Mouse (Mus musculus): ENCODE data around the gene Rgs3. TPM values are rescaled to one million over a fixed set of nuclear protein-coding genes. Genes with fewer than 3 reads are reported as not detected.

Gene Rgs3
- total RNA-seq, 4 experiments from 2014 or later: 24.2 to 29.3 (median 26.5) TPM

- no peak for DNase-seq (ENCODE audit: low spot score in 2 of 2)
These were observed 125.6 kb downstream of the Rgs3 start for GRCm38 (mm10) chr4:62685268-62685667.

GRCm38 (mm10) chr4:62686769-62687168 lies 127.1 kb downstream of the Rgs3 start:
- no peak for DNase-seq (ENCODE audit: low spot score in 2 of 2)

GRCm38 (mm10) chr4:62688142-62688541 lies 128.5 kb downstream of the Rgs3 start:
- no peak for DNase-seq (ENCODE audit: low spot score in 2 of 2)

DNA sequence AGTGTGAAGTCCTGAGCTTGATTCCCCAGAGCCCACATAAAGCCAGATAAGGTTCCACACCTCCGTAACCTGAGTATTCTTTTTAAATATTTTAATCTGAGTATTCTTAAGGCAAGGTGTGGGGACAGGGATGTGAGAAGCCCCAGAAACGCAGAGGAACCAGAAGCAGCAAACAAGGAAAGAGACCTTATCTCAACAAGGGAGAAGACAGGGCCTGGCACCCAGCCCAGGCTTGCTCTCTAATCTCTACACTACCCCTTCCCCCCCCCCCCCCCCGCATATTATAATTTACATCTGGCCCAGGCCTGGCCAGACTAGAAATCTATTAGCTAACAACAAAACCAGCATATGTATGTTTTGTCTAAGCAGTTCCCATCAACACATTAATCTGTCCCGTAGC lies 131.3 kb downstream of the Rgs3 start:
- DNase-seq (ENCODE audit: low spot score in 2 of 2): no peak

GRCm38 (mm10) chr4:62691625-62692024 lies 132.0 kb downstream of the Rgs3 start:
- no peak for DNase-seq (ENCODE audit: low spot score in 2 of 2)

DNA sequence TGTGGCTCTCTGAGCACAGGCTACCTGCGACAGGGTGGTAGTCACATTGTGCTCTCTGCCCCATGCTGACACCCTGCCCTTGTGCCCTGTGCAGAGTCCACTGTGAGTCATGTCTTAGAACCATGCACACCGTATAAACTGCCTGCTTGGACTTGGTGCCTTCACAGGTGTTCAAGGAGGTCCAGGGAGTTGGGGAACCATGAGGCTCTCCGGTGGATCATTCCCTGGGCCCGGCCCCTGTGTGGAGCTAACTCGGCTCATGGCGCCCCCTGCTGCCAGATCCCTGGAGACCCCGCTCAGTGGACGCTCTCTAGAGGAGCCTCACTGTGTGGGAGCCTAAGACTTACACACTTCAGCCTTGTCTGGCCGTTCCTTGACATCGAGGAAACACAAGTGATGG lies 134.2 kb downstream of the Rgs3 start:
- no peak for DNase-seq (ENCODE audit: low spot score in 2 of 2)

DNA sequence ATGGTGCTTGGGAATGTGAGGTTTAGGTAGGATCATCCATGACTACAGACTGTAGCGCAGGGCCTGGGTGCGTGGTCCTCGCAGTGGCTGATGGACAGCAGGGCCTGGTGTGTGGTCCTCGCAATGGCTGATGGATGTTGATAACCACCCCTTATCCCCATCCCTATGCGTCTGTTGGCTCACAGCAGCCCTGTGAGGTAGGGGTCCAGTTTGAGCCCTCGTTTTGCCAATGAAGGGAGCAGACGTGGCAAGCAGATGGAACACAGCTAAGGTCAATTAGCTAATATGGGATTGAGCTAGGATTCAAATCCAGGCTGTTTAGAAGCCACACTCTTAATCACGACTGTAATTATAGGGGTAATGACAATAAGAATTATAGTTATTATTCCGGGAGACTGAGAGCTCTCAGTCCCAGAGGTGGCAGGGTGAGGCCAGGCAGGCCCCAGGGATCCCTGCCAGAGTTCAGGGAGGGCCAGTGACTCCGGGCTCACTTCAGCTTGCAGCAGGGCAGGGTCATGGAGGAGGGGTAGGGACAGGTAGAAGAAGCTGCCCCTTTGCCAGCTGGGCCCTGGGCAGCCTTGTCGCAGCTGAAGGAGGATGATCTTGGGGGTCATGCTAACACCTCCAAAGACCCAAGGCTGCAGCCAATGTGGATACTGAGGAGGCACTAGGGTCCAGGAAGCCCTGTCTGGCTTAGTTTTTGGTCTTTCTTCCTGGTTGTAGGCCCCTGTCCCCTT lies 135.2 kb downstream of the Rgs3 start:
- no peak for DNase-seq (ENCODE audit: low spot score in 2 of 2)

- no peak for DNase-seq (ENCODE audit: low spot score in 2 of 2)
These were observed 135.9 kb downstream of the Rgs3 start for GRCm38 (mm10) chr4:62695523-62695922.

DNA sequence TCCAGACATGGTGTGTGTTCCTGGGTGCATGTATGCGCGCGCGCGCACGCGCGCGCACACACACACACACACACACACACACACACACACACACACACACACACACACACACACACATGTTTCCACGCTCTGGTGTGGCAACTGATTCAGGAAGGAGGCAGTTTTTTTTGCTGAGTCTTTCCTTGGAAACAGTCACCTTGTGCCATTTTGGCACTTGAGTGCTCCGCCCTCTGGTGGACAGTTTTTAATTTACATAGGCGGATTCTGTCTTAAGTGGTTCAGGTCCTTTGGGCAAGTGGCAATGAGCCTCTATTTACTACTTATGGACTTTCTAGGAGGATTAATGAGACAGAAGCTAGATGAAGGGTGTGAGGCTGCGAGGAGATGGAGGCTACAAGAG lies 136.3 kb downstream of the Rgs3 start:
- peak in 1 of 2 experiments; percentile 49 for DNase-seq (ENCODE audit: low spot score in 2 of 2)

DNA sequence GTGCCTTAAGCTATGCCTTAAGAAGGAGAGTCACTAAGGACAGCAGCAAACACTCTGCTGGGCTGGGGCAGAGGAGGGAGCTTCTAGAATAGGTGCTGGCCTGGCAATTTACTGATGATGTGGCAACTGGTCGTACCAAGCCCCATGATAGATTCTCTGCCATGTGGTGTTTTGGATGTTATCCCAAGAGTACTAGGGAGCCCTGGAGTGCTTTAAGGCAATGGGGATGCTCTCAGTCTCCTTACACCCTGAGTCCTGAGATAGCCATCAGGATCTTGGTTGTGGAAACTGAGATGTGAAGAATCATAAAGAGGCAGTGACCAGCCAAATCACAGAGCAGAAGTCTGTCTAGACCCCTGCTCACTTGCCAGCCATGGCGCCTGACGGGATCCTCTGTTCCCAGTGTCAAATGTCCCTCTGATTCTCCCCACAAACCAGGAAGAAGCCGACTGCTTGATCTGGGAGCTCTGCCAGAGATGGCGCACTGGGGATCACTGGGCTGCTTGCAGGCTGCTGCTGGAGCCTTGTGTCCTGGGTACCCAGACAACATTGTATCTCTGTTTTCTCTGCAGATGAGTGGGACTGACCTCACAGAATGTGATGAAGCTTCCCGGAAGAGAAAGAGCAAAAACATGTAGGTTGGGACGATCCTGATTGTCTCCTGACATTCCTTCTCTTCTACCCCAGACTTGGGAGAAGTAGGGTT lies 137.2 kb downstream of the Rgs3 start:
- DNase-seq (ENCODE audit: low spot score in 2 of 2): peak in 1 of 2 experiments; percentile 49

- peak; percentile 75 to 89 for DNase-seq (ENCODE audit: low spot score in 2 of 2)
These were observed 137.8 kb downstream of the Rgs3 start for GRCm38 (mm10) chr4:62697469-62697868.

DNA sequence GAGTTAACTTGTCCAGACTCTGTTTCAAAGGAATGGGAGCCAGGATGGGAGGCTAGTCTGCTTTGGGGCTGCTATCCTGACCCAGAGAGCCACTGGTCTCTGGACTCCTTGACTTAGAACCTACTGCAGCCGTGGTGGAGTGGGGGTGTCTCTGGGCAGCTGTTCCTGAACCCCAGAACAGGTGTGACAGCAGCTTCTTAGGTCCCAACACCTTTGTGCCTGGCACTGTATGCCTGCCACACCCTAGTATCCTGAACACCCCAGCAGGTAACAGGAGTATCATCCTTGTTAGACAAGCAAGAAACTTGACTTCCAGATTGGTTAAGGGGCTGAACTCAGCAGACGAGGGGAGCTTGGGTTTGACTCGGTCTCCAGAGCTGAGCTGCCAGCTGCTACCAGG lies 138.9 kb downstream of the Rgs3 start:
- no peak for DNase-seq (ENCODE audit: low spot score in 2 of 2)

GRCm38 (mm10) chr4:62699191-62699812 lies 139.7 kb downstream of the Rgs3 start:
- DNase-seq (ENCODE audit: low spot score in 2 of 2): peak; percentile 90 to 94

- DNase-seq (ENCODE audit: low spot score in 2 of 2): no peak
These were observed 140.8 kb downstream of the Rgs3 start for GRCm38 (mm10) chr4:62700426-62700825.

- DNase-seq (ENCODE audit: low spot score in 2 of 2): no peak
These were observed 143.5 kb downstream of the Rgs3 start for GRCm38 (mm10) chr4:62703151-62703550.

DNA sequence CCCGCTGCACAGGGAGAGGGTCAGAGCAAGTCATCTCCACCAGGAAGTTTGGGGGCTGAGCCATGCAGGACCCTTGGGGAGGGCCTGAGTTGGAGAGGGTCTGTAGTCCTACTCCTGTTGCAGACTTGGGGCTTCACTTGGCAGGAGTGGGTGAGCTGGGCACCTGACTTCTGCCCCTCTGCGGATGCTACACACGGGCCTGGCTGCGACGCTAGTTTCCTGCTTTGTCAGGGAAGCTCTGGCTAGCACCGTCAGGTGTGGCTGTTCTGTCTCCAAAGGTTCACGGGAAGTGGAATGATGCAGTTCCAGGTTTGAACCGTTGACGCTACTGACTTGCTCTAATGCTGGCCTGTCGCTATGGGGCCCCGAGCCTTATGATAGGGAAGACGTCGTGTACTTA lies 144.6 kb downstream of the Rgs3 start:
- no peak for DNase-seq (ENCODE audit: low spot score in 2 of 2)

DNA sequence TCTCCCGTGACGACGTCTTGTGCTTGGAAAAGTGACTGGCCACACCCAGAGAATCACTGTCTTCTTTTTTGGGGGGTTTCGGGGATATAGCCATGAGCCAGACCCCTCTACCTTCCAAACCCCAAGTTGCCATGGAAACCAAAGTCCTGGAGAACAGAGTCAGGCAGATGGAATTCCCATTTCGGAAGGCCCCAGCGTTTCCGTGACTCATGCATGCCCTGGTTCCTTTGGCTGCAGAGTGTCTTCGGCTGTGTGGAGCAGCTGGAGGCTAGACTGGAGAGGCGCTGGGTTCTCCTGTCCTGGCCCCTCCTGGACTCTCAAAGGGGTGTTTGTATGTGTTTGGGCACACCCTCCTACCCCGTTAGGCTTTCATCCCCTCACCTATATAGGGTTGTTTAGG lies 145.4 kb downstream of the Rgs3 start:
- no peak for DNase-seq (ENCODE audit: low spot score in 2 of 2)

- no peak for DNase-seq (ENCODE audit: low spot score in 2 of 2)
These were observed 146.1 kb downstream of the Rgs3 start for GRCm38 (mm10) chr4:62705749-62706148.

DNA sequence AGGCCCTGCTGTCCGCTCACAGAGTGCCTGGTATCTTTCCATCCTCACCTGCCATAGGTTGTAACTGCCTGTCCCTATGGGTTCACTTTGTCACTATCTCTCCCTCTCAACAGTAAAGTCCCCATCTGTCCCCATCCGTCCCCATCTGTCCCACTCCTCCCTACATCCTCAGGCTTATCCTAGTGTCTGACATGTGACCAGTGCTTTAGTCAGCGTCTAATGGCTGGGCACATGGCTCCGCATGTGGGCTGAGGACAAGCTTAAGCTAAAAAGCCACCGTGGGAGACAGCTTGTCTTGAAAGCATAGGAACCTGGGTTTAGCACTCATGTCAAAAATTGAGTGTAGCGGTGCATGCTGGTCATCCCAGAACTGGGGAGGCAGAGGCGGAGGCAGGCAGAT lies 148.4 kb downstream of the Rgs3 start:
- DNase-seq (ENCODE audit: low spot score in 2 of 2): no peak

DNA sequence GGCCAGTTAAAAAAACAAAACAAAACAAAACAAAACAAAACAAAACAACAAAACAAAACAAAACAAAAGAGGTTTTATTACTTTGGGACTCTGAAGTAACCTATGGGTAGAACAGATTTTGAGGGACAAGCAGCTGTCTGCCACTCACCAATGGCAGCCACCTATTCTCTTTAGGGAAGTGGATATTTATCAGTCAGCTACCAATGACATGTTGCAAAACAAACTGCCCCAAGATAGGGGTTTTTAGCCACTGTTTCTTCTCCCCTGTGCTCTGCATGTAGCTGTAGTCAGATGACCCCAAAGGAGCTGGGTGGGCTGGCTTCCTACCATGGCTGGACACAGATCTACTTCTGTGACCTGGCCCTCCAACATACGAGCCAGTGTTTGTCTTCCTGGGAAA lies 149.3 kb downstream of the Rgs3 start:
- no peak for DNase-seq (ENCODE audit: low spot score in 2 of 2)

- no peak for DNase-seq (ENCODE audit: low spot score in 2 of 2)
These were observed 149.8 kb downstream of the Rgs3 start for GRCm38 (mm10) chr4:62709448-62709847.

DNA sequence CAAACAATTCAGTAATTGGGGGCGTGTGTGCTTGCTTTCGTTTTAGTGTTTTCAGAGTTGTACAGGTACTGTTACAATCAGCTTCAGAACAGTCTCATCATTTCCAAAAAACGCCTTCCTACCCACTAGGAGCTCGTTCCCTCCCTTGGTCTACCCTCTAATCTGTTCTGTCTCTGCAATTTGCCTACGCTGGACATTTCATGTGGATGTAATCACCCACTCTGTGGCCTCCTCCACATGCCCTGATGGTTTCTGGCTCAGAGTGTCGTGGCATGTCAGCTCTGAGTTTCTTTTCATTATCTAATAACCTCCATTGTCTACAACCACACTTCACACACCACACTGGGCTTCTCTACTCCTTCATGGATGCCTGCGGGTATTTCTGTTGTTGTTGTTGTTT lies 151.5 kb downstream of the Rgs3 start:
- no peak for DNase-seq (ENCODE audit: low spot score in 2 of 2)

GRCm38 (mm10) chr4:62711582-62711981 lies 151.9 kb downstream of the Rgs3 start:
- DNase-seq (ENCODE audit: low spot score in 2 of 2): no peak
